Mouse (Mus musculus): ENCODE results near the gene Mllt11.

Mllt11 gene

GRCm38 (mm10) chr3:95169996-95170395, 62.0 kb downstream of the Mllt11 start:
- DNase-seq = no peak

All from cerebellum, adult 9-11 months (tissue).